Mouse (Mus musculus) kidney, embryonic 15.5 days (tissue): ENCODE measurements around the gene Gm19668. TPM values are rescaled to one million over a fixed set of nuclear protein-coding genes. Genes with fewer than 3 reads are reported as not detected.
"Not testable (repeated sequence)": the region's sequence is repeated elsewhere in the genome, so short reads cannot be mapped to it uniquely, and the experiment has no call there.

Source experiments
- ATAC-seq: fragments of 200-750 bp; cut with Nextera tagmentation; replicated peaks from 2 replicates; pipeline ENCODE4 v1.8.0; 2017; ENCODE audit warnings: moderate TSS enrichment; ENCODE audit not compliant: low FRiP score
- H3K27ac ChIP-seq: fragments of 300-500 bp; sonication (generic); 2 replicates; pipeline ENCODE4 v1.5.1; 2015; ENCODE audit warnings: mild to moderate bottlenecking, inconsistent platforms
- H3K27me3 ChIP-seq: fragments of 300-500 bp; sonication (generic); 2 replicates; pipeline ENCODE4 v1.6.1; 2015; ENCODE audit warnings: inconsistent platforms
- H3K36me3 ChIP-seq: fragments of 300-500 bp; sonication (generic); 2 replicates; pipeline ENCODE4 v1.6.1; 2015; ENCODE audit warnings: inconsistent platforms
- H3K4me1 ChIP-seq: fragments of 300-500 bp; sonication (generic); 2 replicates; pipeline ENCODE4 v1.6.1; 2015; ENCODE audit warnings: inconsistent platforms
- H3K4me2 ChIP-seq: fragments of 300-500 bp; sonication (generic); 2 replicates; pipeline ENCODE4 v1.6.1; 2015; ENCODE audit warnings: moderate library complexity, mild to moderate bottlenecking, inconsistent platforms
- H3K4me3 ChIP-seq: fragments of 300-500 bp; sonication (generic); replicated peaks from 2 replicates; pipeline ENCODE4 v1.5.1; 2015; ENCODE audit warnings: mild to moderate bottlenecking, inconsistent platforms
- H3K9ac ChIP-seq: fragments of 300-500 bp; sonication (generic); 2 replicates; pipeline ENCODE4 v1.6.1; 2015; ENCODE audit warnings: mild to moderate bottlenecking, inconsistent platforms
- H3K9me3 ChIP-seq: fragments of 300-500 bp; sonication (generic); replicated peaks from 2 replicates; pipeline ENCODE4 v1.6.1; 2016; ENCODE audit warnings: inconsistent platforms
- WGBS: fragments of 180-500 bp; shearing (Covaris S2); methylation state at CpG from one replicate; pipeline ENCODE4 v1.1.7; 2015; ENCODE audit warnings: mixed read lengths; 5-methylcytosine and 5-hydroxymethylcytosine counted together
- polyA plus RNA-seq: library from polyadenylated mRNA; unstranded; fragments of >200 nt; fragmentation: Nextera tagmentation; extraction: Ambion mirVana; gene quantifications from 2 replicates; pipeline ENCODE4 v1.2.1, GENCODE M21; 2015

Gene Gm19668
- polyA plus RNA-seq, 1 experiment from 2014 or later, result not detected

DNA sequence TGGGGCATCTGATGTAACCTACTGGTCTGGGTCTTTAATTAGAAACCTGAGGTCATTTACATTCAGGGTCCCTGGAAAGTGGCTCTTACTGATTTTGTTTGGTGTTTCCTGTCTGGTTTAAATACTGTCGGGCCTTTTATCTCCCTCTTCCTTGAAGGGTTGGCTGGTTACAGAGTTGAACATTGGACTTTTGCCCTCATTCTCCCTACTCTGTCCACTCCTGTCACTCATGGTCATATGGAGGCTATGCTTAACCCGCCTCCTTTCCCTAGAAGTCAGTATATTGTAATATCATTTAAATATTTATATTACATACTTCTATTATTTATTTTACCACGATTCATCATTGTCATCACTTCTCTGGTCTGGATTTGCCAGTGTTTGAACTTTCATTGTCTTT, 5.2 kb upstream of the Gm19668 start:
- Histone ChIP-seq H3K36me3 (no peaks in the 10 kb centered on the region), H3K27me3 (no peaks in the 10 kb centered on the region), H3K9ac (no peak overlapping the region), H3K4me1 (no peaks in the 10 kb centered on the region), H3K4me3 (no peak overlapping the region), H3K9me3 (no peaks in the 10 kb centered on the region), H3K4me2 (no peak overlapping the region), H3K27ac (no peak overlapping the region)
- 84% methylated on average over 3 of the region's 3 CpGs for WGBS
- ATAC-seq, result no peak

- H3K4me1 ChIP-seq, H3K36me3 ChIP-seq, H3K4me3 ChIP-seq, H3K9ac ChIP-seq, H3K9me3 ChIP-seq, H3K27me3 ChIP-seq, H3K4me2 ChIP-seq, H3K27ac ChIP-seq, ATAC-seq: not testable (repeated sequence)
- 47% methylated on average over 3 of the region's 3 CpGs for WGBS
Measured at GRCm38 (mm10) chr10:77798164-77798920, 591 bp downstream of the Gm19668 start.

DNA sequence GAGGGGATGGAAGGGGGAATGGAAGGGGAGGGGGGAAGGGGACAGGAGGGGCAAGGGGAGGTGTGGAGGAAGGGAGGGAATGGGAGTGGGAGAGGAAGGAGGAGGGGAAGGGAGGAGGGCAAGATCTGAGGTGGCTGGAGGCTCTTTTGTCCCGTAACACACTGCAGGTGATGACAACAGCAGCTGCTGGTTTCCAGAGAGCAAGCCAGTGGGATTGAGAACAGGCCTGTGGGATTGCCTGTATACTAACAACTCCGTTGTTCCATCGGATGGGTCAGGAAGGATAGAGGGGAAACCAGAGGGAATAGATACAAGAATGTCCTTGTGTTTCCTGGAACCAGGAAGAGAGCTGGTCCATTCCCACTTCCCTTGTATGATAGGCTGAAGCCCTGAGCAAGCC, 1.3 kb downstream of the Gm19668 start:
- H3K36me3 ChIP-seq, result no peaks in the 10 kb centered on the region
- H3K4me2 ChIP-seq, result no peak overlapping the region
- no peaks in the 10 kb centered on the region for H3K9me3 ChIP-seq
- H3K4me1 ChIP-seq, result 0 out of 2 replicates have a peak, but pooled peaks cover 2% of the 10 kb centered on the region
- ATAC-seq, result no peak
- H3K27ac ChIP-seq, result no peak overlapping the region
- no peak overlapping the region for H3K9ac ChIP-seq
- no peaks in the 10 kb centered on the region for H3K27me3 ChIP-seq
- H3K4me3 ChIP-seq, result no peak overlapping the region
- 30% methylated on average over 3 of the region's 3 CpGs for WGBS

DNA sequence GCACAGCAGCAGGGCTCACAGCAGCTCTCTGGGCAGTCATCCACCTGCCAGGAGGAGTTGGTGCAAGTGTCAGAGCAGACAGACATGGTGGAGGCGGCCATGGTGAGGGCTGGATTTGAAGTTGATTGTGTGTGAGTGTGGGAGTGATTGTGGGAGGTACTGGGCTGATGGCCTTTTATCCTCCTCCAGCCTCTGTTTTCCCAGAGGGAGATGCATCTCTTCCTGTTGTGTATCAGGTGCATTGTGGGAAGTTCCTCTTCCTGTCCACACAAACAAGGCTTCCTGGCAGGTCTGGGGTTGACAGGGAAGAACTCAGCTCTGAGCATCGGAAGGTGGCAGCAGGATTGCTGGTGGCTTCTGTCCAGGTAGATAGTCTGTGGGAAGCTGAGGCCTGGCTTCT, 4.0 kb downstream of the Gm19668 start, which contains the start of gene Gm9639:
TSS of gene Gm9639 (minus strand) at position 101 of the 400 bp plus-strand sequence.
- Histone ChIP-seq H3K36me3 (no peaks in the 10 kb centered on the region), H3K4me3 (no peak within 1 kb of the TSS), H3K27me3 (no peaks in the 10 kb centered on the region), H3K4me2 (no peak within 1 kb of the TSS), H3K4me1 (0 out of 2 replicates have a peak, but pooled peaks cover 2% of the 10 kb centered on the region), H3K9ac (no peak within 1 kb of the TSS), H3K27ac (no peak within 1 kb of the TSS), H3K9me3 (no peaks in the 10 kb centered on the region)
- WGBS, result 39% methylated on average over 2 of the region's 2 CpGs
- no peak for ATAC-seq

- H3K4me2 ChIP-seq, result no peak overlapping the region
- no peak overlapping the region for H3K27ac ChIP-seq
- H3K4me1 ChIP-seq, result no peaks in the 10 kb centered on the region
- no peak for ATAC-seq
- H3K4me3 ChIP-seq, result no peak overlapping the region
- H3K36me3 ChIP-seq, result no peaks in the 10 kb centered on the region
- no peaks in the 10 kb centered on the region for H3K27me3 ChIP-seq
- H3K9me3 ChIP-seq, result no peaks in the 10 kb centered on the region
- 61% methylated on average over 2 of the region's 2 CpGs for WGBS
- no peak overlapping the region for H3K9ac ChIP-seq
Measured at GRCm38 (mm10) chr10:77788621-77789020, 10.3 kb downstream of the Gm19668 start.

- H3K27me3 ChIP-seq, ATAC-seq, H3K4me2 ChIP-seq, H3K4me1 ChIP-seq, H3K9me3 ChIP-seq, H3K36me3 ChIP-seq, H3K9ac ChIP-seq, H3K4me3 ChIP-seq, H3K27ac ChIP-seq: not testable (repeated sequence)
- WGBS, result 68% methylated on average over 1 of the region's 1 CpGs
Measured at GRCm38 (mm10) chr10:77787876-77788275, 11.1 kb downstream of the Gm19668 start, which contains the start of gene Gm7137. Gene Gm7137, minus strand, starts transcription at chr10:77788200.

DNA sequence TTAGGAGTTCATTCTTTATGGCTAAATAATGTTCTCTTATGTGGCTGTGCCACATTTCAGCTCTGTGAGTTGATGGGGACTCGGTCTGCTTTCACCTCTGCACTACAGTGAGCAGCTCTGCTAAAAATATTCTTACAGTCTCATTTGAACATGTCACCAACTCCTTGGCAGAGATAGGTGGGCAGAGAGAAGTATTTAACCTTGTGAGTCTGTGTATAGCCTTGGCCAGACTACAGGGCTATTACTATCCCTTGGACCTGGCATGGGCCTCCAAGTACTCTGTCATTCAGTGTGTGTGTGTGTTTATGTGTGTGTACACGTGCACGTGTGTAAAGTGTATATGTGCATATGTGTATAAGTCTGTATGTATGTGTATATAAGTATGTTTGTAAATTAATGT, 15.5 kb downstream of the Gm19668 start:
- 77% methylated on average over 3 of the region's 3 CpGs for WGBS
- ATAC-seq, result not testable (repeated sequence)

GRCm38 (mm10) chr10:77782442-77782841, 16.5 kb downstream of the Gm19668 start, which contains the start of gene Gm3250:
Gene Gm3250, minus strand, starts transcription at chr10:77782542.
- ATAC-seq, H3K36me3 ChIP-seq, H3K27me3 ChIP-seq, H3K27ac ChIP-seq, H3K4me3 ChIP-seq, H3K9ac ChIP-seq, H3K4me2 ChIP-seq, H3K9me3 ChIP-seq, H3K4me1 ChIP-seq: not testable (repeated sequence)
- 21% methylated on average over 1 of the region's 1 CpGs for WGBS

More for the DNA sequence above, 15.5 kb downstream of the Gm19668 start:
- not testable (repeated sequence) for H3K9ac ChIP-seq, H3K27ac ChIP-seq, H3K9me3 ChIP-seq, H3K4me3 ChIP-seq, H3K27me3 ChIP-seq, H3K36me3 ChIP-seq, H3K4me1 ChIP-seq, H3K4me2 ChIP-seq

GRCm38 (mm10) chr10:77776844-77777243, 22.1 kb downstream of the Gm19668 start, which contains the start of gene Gm7138:
Gene Gm7138, minus strand, starts transcription at chr10:77776944.
- H3K9ac ChIP-seq, H3K4me2 ChIP-seq, H3K9me3 ChIP-seq, ATAC-seq, H3K27me3 ChIP-seq, H3K4me3 ChIP-seq, H3K4me1 ChIP-seq, H3K27ac ChIP-seq, H3K36me3 ChIP-seq: not testable (repeated sequence)
- 80% methylated on average over 1 of the region's 1 CpGs for WGBS

DNA sequence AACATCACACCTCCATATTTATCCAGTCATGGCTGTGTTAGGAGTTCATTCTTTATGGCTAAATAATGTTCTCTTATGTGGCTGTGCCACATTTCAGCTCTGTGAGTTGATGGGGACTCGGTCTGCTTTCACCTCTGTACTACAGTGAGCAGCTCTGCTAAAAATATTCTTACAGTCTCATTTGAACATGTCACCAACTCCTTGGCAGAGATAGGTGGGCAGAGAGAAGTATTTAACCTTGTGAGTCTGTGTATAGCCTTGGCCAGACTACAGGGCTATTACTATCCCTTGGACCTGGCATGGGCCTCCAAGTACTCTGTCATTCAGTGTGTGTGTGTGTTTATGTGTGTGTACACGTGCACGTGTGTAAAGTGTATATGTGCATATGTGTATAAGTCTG, 26.8 kb downstream of the Gm19668 start:
- 90% methylated on average over 2 of the region's 3 CpGs for WGBS

GRCm38 (mm10) chr10:77771225-77771624, 27.7 kb downstream of the Gm19668 start, which contains the start of gene Gm3238:
Gene Gm3238, minus strand, starts transcription at chr10:77771325.
- H3K27me3 ChIP-seq, H3K4me2 ChIP-seq, H3K4me3 ChIP-seq, H3K9ac ChIP-seq, H3K36me3 ChIP-seq, H3K4me1 ChIP-seq, H3K9me3 ChIP-seq, ATAC-seq, H3K27ac ChIP-seq: not testable (repeated sequence)
- 86% methylated on average over 1 of the region's 1 CpGs for WGBS

More for the DNA sequence above, 26.8 kb downstream of the Gm19668 start:
- not testable (repeated sequence) for H3K9me3 ChIP-seq, H3K27ac ChIP-seq, H3K4me2 ChIP-seq, H3K4me1 ChIP-seq, H3K27me3 ChIP-seq, H3K9ac ChIP-seq, ATAC-seq, H3K36me3 ChIP-seq, H3K4me3 ChIP-seq

DNA sequence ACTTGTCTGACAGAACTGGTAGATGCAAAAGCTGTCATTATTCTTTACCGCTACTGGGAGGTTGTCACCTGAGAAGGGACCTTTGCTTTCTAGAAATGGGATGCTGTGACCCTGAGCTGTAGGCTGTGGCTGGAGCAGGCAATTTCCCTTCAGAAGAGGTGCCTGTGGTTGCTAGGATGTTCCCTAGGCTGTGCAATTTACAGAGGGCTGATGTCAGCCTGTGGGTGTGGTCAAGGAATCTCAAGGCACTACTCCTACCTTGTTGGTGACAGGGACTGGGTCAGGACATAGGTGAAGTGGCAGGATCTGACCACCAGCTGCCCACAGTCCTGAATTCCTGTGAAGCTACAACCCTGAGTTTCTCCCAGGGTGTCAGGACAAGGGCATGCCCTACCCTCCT, 29.2 kb downstream of the Gm19668 start:
- Histone ChIP-seq H3K27ac (no peak overlapping the region), H3K4me2 (no peak overlapping the region), H3K4me3 (no peak overlapping the region), H3K4me1 (no peaks in the 10 kb centered on the region), H3K27me3 (no peaks in the 10 kb centered on the region), H3K36me3 (no peaks in the 10 kb centered on the region), H3K9me3 (no peaks in the 10 kb centered on the region), H3K9ac (no peak overlapping the region)
- ATAC-seq, result no peak
- WGBS, result 60% methylated on average over 1 of the region's 1 CpGs
